10 mouse cellular contexts compared by ENCODE assay signal in genomic region chr11:6411684-6412083, GRCm38 (mm10). TPM values are rescaled to one million over a fixed set of nuclear protein-coding genes. Genes with fewer than 3 reads are reported as not detected.
DNase-seq lines count a peak whose midpoint lies in the region; ATAC-seq lines count a peak whose summit lies in the region.
"Had no signal": no experiment of that assay in that cellular context is flagged by ENCODE, and none has a peak within 500 bp of the region (broad histone marks: within the 10 kb centered on the region; RNA-seq: fewer than 3 reads in every experiment).

No protein-coding gene starts in this region.

- H3K4me1 ChIP-seq in intestine, embryonic 14.5 days (replicated peaks; ENCODE audit: control insufficient read depth, insufficient read depth, low read length), result peaks cover 9% of the 10 kb centered on the region
- peaks cover 9% of the 10 kb centered on the region; the same call in 1 of the 2 replicates for H3K4me1 ChIP-seq in intestine, embryonic 15.5 days (replicated peaks)

- peak; percentile 92 for DNase-seq in intestine, embryonic 14.5 days (ENCODE audit: low spot score)
- peak; percentile 61 for DNase-seq in T-cell, adult 2 months (ENCODE audit: low spot score)
- DNase-seq in heart, postnatal 25 days (ENCODE audit: low spot score), result peak; percentile 55
- DNase-seq in left cerebral cortex, postnatal 4 days, result peak; percentile 83
- DNase-seq in ovary, postnatal 36 days (ENCODE audit: low spot score), result peak; percentile 78
- DNase-seq in thymus, postnatal 36 days, result peak; percentile 75 to 79

- H3K36me3 ChIP-seq in intestine, embryonic 14.5 days (ENCODE audit: control insufficient read depth, insufficient read depth, low read length), result no peaks in the 10 kb centered on the region
- H3K36me3 ChIP-seq in intestine, embryonic 15.5 days, result no peaks in the 10 kb centered on the region
- H3K36me3 ChIP-seq: embryonic facial prominence, embryonic 13.5 days had no signal

- no peak overlapping the region for H3K9ac ChIP-seq in intestine, embryonic 14.5 days (ENCODE audit: low read length)
- no peak overlapping the region for H3K9ac ChIP-seq in intestine, embryonic 15.5 days
- H3K9ac ChIP-seq: embryonic facial prominence, embryonic 13.5 days had no signal

- intact Hi-C loops in heart, postnatal 25 days (cut with DNase I), result loop anchor here (2.0 kb wide), 1 partner anchor 45 kb away; no protein-coding TSS in a partner anchor
- intact Hi-C loops in left cerebral cortex, postnatal 4 days (cut with DNase I), result no loop called here

- H3K9me3 ChIP-seq in intestine, embryonic 14.5 days (ENCODE audit: control insufficient read depth, low read length), result no peaks in the 10 kb centered on the region
- no peaks in the 10 kb centered on the region for H3K9me3 ChIP-seq in intestine, embryonic 15.5 days
- H3K9me3 ChIP-seq: embryonic facial prominence, embryonic 13.5 days had no signal

- H3K4me2 ChIP-seq in intestine, embryonic 14.5 days (ENCODE audit: low read length), result no peak overlapping the region
- H3K4me2 ChIP-seq in intestine, embryonic 15.5 days (replicated peaks), result no peak overlapping the region
- H3K4me2 ChIP-seq: embryonic facial prominence, embryonic 13.5 days had no signal

- whole genome bisulfite sequencing in intestine, embryonic 14.5 days, result 8% methylated on average over 5 of the region's 5 CpGs
- WGBS in intestine, embryonic 15.5 days, result 9% methylated on average over 5 of the region's 5 CpGs

- H3K4me3 ChIP-seq in intestine, embryonic 14.5 days (ENCODE audit: low read depth, low read length), result no peak overlapping the region
- no peak overlapping the region for H3K4me3 ChIP-seq in intestine, embryonic 15.5 days (replicated peaks)
- H3K4me3 ChIP-seq: embryonic facial prominence, embryonic 13.5 days had no signal

- ATAC-seq in intestine, embryonic 14.5 days (replicated peaks; ENCODE audit: low FRiP score, low TSS enrichment, low read depth), result no peak
- no peak for ATAC-seq in intestine, embryonic 15.5 days
- ATAC-seq in common myeloid progenitor, adult 5-6 weeks (replicated peaks; ENCODE audit: low read depth, poor library complexity, severe bottlenecking), result peak; percentile 16

- no peaks in the 10 kb centered on the region for H3K27me3 ChIP-seq in intestine, embryonic 14.5 days (replicated peaks; ENCODE audit: control insufficient read depth, insufficient read depth, low read length)
- no peaks in the 10 kb centered on the region for H3K27me3 ChIP-seq in intestine, embryonic 15.5 days (replicated peaks)
- H3K27me3 ChIP-seq: embryonic facial prominence, embryonic 13.5 days had no signal

- H3K27ac ChIP-seq in intestine, embryonic 14.5 days (ENCODE audit: low read depth), result no peak overlapping the region
- H3K27ac ChIP-seq in intestine, embryonic 15.5 days, result no peak overlapping the region
- H3K27ac ChIP-seq: embryonic facial prominence, embryonic 13.5 days; macrophage had no signal

RNA-seq across cellular contexts. Expression of gene Ppia, which starts 3.6 kb away (rescaled TPM):
- polyA plus RNA-seq in intestine, embryonic 14.5 days (2014; fragmentation: Nextera tagmentation; extraction: Ambion mirVana), result 5,694 and 5,748 TPM in 2 replicates
- 5,895 and 6,298 TPM in 2 replicates for polyA plus RNA-seq in intestine, embryonic 15.5 days (2015; fragmentation: Nextera tagmentation; extraction: Ambion mirVana)
- 2,015 and 2,091 TPM in 2 replicates for total RNA-seq in common myeloid progenitor, adult 5-6 weeks (2017)
- total RNA-seq in heart, postnatal 25 days (2021), result 100 to 1,000 TPM; 316 to 357 TPM
- 1,000 to 10,000 TPM; 2,159 to 2,195 TPM for total RNA-seq in left cerebral cortex, postnatal 4 days (2021)

RNA-seq across cellular contexts. Expression of gene Zmiz2, which starts 22.8 kb away (rescaled TPM):
- polyA plus RNA-seq in intestine, embryonic 14.5 days (2014; fragmentation: Nextera tagmentation; extraction: Ambion mirVana), result 14.0 and 14.2 TPM in 2 replicates
- polyA plus RNA-seq in intestine, embryonic 15.5 days (2015; fragmentation: Nextera tagmentation; extraction: Ambion mirVana), result 9.2 and 10.9 TPM in 2 replicates
- total RNA-seq in common myeloid progenitor, adult 5-6 weeks (2017), result 9.6 and 17.1 TPM in 2 replicates
- 10 to 100 TPM; 38.5 to 39.0 TPM for total RNA-seq in heart, postnatal 25 days (2021)
- total RNA-seq in left cerebral cortex, postnatal 4 days (2021), result 100 to 1,000 TPM; 233 to 249 TPM

RNA-seq across cellular contexts. Expression of gene H2afv, which starts 32.6 kb away (rescaled TPM):
- 510 and 552 TPM in 2 replicates for polyA plus RNA-seq in intestine, embryonic 14.5 days (2014; fragmentation: Nextera tagmentation; extraction: Ambion mirVana)
- polyA plus RNA-seq in intestine, embryonic 15.5 days (2015; fragmentation: Nextera tagmentation; extraction: Ambion mirVana), result 424 and 429 TPM in 2 replicates
- total RNA-seq in common myeloid progenitor, adult 5-6 weeks (2017), result 88.8 and 129 TPM in 2 replicates
- 10 to 100 TPM; 67.7 to 69.4 TPM for total RNA-seq in heart, postnatal 25 days (2021)
- total RNA-seq in left cerebral cortex, postnatal 4 days (2021), result 10 to 100 TPM; 35.4 to 44.5 TPM

Comparison
In these comparisons a context has a peak if more than half of its experiments do, and no peak if none do; other contexts are left out.
1. RNA of gene Zmiz2, which starts 22.8 kb away (total RNA-seq): 233 to 249 TPM in left cerebral cortex, postnatal 4 days; 38.5 to 39.0 TPM in heart, postnatal 25 days and 9.6 to 17.1 TPM in common myeloid progenitor, adult 5-6 weeks; every median in the first group is over 4 times any median in the second.
2. Peak in every context shown above with its lines, with median percentiles within 50 percentile points of each other: DNase-seq.